Mouse (Mus musculus): Measurements from ENCODE around the gene Nuak1. TPM values are rescaled to one million over a fixed set of nuclear protein-coding genes. Genes with fewer than 3 reads are reported as not detected.
"Not testable (repeated sequence)": the region's sequence is repeated elsewhere in the genome, so short reads cannot be mapped to it uniquely, and the experiment has no call there.

Nuak1 gene
- 4.8 TPM in 2 replicates for polyA plus RNA-seq (2014; fragmentation: Nextera tagmentation; extraction: Ambion mirVana)

DNA sequence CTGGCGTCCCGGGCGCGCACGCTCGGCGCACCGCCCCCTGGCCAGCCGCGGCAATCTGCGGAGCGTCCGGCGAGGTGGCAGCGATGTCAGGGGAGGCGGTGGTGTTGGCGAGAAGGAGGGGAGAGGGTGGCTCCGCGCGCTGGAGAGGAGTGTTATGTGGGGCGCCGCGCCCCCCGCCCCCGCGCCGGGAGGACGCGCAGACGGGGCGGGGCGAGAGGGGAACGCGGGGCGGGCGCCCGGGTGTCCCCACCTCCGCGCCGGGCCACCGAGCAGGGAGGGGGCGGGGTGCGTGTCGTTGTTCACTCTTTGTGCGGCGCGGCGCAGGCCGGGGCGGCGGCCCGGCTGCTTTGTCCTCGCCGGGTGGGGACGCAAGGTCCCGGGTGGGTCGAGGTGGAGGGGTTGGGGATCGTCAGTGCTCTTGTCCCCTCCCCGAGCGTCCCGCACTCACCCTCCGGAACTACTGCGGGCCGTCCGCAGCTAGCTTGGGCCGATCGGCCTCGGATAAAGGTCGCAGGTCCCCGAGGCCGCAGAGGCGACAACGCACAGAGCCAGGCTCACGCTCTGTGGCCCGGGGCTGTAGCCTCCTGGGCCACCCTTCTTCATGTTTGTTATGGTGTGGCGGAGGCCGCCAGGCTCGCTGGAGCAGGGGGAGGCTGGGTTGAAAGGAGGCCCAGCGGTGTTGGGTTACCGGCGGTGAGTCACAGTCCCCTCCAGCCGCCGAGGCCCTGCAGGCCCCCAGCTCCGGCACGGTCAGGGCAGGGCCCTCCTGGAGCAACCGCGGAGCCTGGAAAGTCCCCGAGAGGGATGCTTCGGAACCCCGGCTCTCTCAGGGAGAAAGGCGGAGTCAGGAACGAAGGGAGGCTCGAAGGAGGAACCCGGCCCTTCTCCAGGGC is at the start of gene Nuak1:
Gene Nuak1, minus strand, starts transcription at position 57 of the 893 bp plus-strand sequence.
- Histone ChIP-seq H3K36me3 (ENCODE audit: control insufficient read depth, insufficient read depth, low read length) (no peaks in the 10 kb centered on the region), H3K9me3 (ENCODE audit: control insufficient read depth, low read length) (no peaks in the 10 kb centered on the region), H3K4me3 (ENCODE audit: low read depth, low read length) (peak within 1 kb of the TSS; percentile 75), H3K27ac (ENCODE audit: low read depth, low read length) (peak within 1 kb of the TSS; percentile 95), H3K4me1 (ENCODE audit: control insufficient read depth, insufficient read depth, low read length) (peaks cover 58% of the 10 kb centered on the region), H3K27me3 (ENCODE audit: control insufficient read depth, insufficient read depth, low read length) (no peaks in the 10 kb centered on the region), H3K4me2 (peak within 1 kb of the TSS; percentile 92), H3K9ac (ENCODE audit: low read length) (peak within 1 kb of the TSS; percentile 100)
- DNase-seq (ENCODE audit: low spot score, missing footprints) = peak; percentile 98
- under 1% methylated on average over 78 of the region's 94 CpGs for WGBS
- ATAC-seq (ENCODE audit: low FRiP score) = peak; percentile 90

DNA sequence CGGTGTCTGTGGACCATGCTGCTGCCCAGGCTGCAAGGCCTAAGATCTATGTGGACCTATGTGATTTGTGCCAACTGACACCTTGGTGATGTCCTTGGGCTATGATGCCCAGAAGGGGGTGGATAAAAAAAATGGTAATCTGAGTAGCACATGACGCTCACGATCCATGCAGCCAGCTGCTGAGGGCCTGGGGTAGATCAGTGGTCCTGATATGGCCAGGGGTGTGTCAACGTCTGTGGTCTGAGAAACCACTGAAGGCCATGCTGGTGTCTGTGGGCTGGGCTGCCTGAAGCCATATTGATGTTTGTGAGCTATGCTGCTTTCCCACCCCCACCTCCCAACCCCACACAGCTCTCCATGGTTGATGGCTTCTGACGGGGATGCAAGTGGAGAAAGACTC is 49.7 kb upstream of the Nuak1 start:
- Histone ChIP-seq H3K9ac (ENCODE audit: low read length) (no peak overlapping the region), H3K9me3 (ENCODE audit: control insufficient read depth, low read length) (no peaks in the 10 kb centered on the region), H3K4me2 (no peak overlapping the region), H3K36me3 (ENCODE audit: control insufficient read depth, insufficient read depth, low read length) (no peaks in the 10 kb centered on the region), H3K27ac (ENCODE audit: low read depth, low read length) (no peak overlapping the region), H3K4me1 (ENCODE audit: control insufficient read depth, insufficient read depth, low read length) (no peaks in the 10 kb centered on the region), H3K27me3 (ENCODE audit: control insufficient read depth, insufficient read depth, low read length) (no peaks in the 10 kb centered on the region), H3K4me3 (ENCODE audit: low read depth, low read length) (no peak overlapping the region)
- ATAC-seq (ENCODE audit: low FRiP score) = no peak
- WGBS = 89% methylated on average over 5 of the region's 5 CpGs
- no peak for DNase-seq (ENCODE audit: low spot score, missing footprints)

DNA sequence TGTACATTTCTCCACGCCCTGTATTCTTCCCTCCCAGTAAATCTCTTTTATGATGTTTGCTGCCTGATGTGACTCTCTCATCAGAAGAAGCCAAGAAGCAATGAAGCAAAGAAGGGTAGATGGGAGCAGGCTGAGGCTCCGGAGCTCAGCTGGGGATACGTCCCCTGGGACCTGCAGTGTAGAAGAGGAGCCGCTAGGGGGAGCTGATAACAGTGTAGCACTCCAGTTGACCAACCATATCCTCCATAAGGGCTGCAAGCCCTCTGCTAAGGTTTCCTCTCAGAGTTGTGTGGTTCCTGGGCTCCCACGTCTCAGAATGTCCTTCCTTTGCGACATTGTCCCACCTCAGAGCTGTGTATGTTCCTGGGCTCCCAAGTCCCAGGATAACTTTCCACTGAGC is 47.9 kb upstream of the Nuak1 start:
- H3K27ac ChIP-seq (ENCODE audit: low read depth, low read length) = no peak overlapping the region
- H3K4me2 ChIP-seq = no peak overlapping the region
- no peak for DNase-seq (ENCODE audit: low spot score, missing footprints)
- no peak overlapping the region for H3K4me3 ChIP-seq (ENCODE audit: low read depth, low read length)
- no peak overlapping the region for H3K9ac ChIP-seq (ENCODE audit: low read length)
- H3K9me3 ChIP-seq (ENCODE audit: control insufficient read depth, low read length) = no peaks in the 10 kb centered on the region
- 35% methylated on average over 6 of the region's 6 CpGs for WGBS
- ATAC-seq (ENCODE audit: low FRiP score) = no peak
- H3K4me1 ChIP-seq (ENCODE audit: control insufficient read depth, insufficient read depth, low read length) = no peaks in the 10 kb centered on the region
- no peaks in the 10 kb centered on the region for H3K27me3 ChIP-seq (ENCODE audit: control insufficient read depth, insufficient read depth, low read length)
- no peaks in the 10 kb centered on the region for H3K36me3 ChIP-seq (ENCODE audit: control insufficient read depth, insufficient read depth, low read length)

DNA sequence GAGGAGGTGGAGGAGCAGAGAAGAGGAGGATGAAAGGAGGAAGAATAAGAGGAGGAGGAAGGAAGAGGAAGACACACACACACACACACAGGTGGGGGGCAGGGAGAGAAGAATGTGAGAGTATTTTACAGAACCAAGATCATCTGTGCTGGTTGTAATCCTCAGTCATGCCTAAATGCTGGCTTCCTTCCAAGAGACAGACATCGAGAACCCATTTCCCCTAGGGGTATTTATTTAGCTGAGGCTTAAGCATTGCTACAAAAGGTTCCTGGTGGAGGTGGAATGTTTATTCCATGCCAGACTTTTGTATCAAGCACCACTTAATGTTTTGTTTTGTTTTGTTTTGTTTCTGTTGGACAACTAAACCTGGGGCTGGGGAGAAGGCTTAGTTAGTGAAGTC is 44.3 kb upstream of the Nuak1 start:
- Histone ChIP-seq H3K9me3 (ENCODE audit: control insufficient read depth, low read length) (no peaks in the 10 kb centered on the region), H3K27ac (ENCODE audit: low read depth, low read length) (no peak overlapping the region), H3K9ac (ENCODE audit: low read length) (no peak overlapping the region), H3K4me3 (ENCODE audit: low read depth, low read length) (no peak overlapping the region), H3K27me3 (ENCODE audit: control insufficient read depth, insufficient read depth, low read length) (no peaks in the 10 kb centered on the region), H3K4me1 (ENCODE audit: control insufficient read depth, insufficient read depth, low read length) (no peaks in the 10 kb centered on the region), H3K4me2 (no peak overlapping the region), H3K36me3 (ENCODE audit: control insufficient read depth, insufficient read depth, low read length) (no peaks in the 10 kb centered on the region)
- DNase-seq (ENCODE audit: low spot score, missing footprints) (no peak), ATAC-seq (ENCODE audit: low FRiP score) (no peak)
- 78% methylated on average over 1 of the region's 1 CpGs for WGBS

DNA sequence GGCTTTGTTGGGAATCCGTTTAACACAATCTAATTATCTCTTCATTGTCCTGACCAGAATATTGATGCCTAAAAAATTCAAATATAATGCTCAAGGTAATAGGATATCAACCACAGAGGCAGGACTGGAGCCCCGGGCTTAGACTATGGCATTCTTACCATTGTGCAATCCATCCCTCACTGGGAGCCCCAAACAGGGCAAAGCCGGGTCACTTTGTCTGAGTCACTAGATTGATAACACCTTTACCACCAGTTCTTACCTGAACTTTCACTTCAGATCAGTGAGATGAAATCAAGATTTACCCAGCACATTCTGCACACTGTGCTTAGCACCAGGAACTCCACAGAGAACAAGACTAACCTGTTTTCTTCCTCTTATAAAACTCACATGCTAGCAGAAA is 43.2 kb upstream of the Nuak1 start:
- Histone ChIP-seq H3K27me3 (ENCODE audit: control insufficient read depth, insufficient read depth, low read length) (no peaks in the 10 kb centered on the region), H3K9ac (ENCODE audit: low read length) (no peak overlapping the region), H3K36me3 (ENCODE audit: control insufficient read depth, insufficient read depth, low read length) (no peaks in the 10 kb centered on the region), H3K9me3 (ENCODE audit: control insufficient read depth, low read length) (no peaks in the 10 kb centered on the region), H3K4me3 (ENCODE audit: low read depth, low read length) (no peak overlapping the region), H3K4me1 (ENCODE audit: control insufficient read depth, insufficient read depth, low read length) (peaks cover 5% of the 10 kb centered on the region), H3K4me2 (no peak overlapping the region), H3K27ac (ENCODE audit: low read depth, low read length) (no peak overlapping the region)
- no peak for ATAC-seq (ENCODE audit: low FRiP score)
- DNase-seq (ENCODE audit: low spot score, missing footprints) = no peak
- 82% methylated on average over 3 of the region's 3 CpGs for WGBS

DNA sequence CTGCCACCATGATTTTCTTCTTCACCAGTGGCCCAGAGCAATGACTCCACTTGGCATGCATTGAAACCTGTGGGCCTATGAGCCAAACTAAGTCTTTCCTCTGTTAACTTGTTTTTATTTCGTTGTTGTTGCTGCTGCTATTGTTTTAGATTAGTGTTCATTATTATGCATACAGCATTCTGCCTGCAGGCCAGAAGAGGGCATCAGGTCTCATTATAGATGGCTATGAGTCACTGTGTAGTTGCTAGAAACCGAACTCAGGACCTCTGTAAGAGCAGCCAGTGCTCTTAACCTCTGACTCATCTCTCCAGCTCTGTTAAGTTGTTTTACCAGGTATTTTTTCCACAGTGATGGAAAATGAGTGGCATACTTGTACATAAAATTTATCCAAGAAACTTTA is 42.7 kb upstream of the Nuak1 start:
- WGBS = 89% methylated on average over 2 of the region's 2 CpGs
- H3K9me3 ChIP-seq (ENCODE audit: control insufficient read depth, low read length) = no peaks in the 10 kb centered on the region
- H3K4me1 ChIP-seq (ENCODE audit: control insufficient read depth, insufficient read depth, low read length) = peaks cover 10% of the 10 kb centered on the region
- no peaks in the 10 kb centered on the region for H3K36me3 ChIP-seq (ENCODE audit: control insufficient read depth, insufficient read depth, low read length)
- no peak overlapping the region for H3K27ac ChIP-seq (ENCODE audit: low read depth, low read length)
- no peak overlapping the region for H3K9ac ChIP-seq (ENCODE audit: low read length)
- no peak overlapping the region for H3K4me2 ChIP-seq
- no peaks in the 10 kb centered on the region for H3K27me3 ChIP-seq (ENCODE audit: control insufficient read depth, insufficient read depth, low read length)
- no peak overlapping the region for H3K4me3 ChIP-seq (ENCODE audit: low read depth, low read length)
- ATAC-seq (ENCODE audit: low FRiP score) (no peak), DNase-seq (ENCODE audit: low spot score, missing footprints) (no peak)

DNA sequence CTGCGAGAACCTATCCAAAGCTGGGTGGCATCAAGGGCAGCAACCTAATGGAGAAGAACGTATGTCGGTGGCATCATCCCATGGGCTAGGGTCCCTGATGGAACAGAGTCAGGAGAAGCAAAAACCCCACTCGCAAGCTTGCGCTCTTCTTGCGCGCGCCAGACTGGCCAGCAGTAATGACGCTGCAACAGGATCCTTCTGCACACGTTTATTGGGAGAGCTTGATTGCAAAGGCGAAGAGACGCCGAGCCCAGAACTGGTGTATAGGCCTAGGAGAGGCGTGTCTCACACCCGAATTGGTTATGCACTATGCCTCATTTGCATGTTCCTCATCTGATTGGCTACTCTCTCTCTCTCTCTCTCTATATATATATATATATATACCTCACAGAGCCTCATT is 42.0 kb upstream of the Nuak1 start:
- H3K27me3 ChIP-seq (ENCODE audit: control insufficient read depth, insufficient read depth, low read length); H3K36me3 ChIP-seq (ENCODE audit: control insufficient read depth, insufficient read depth, low read length); H3K9ac ChIP-seq (ENCODE audit: low read length); H3K4me2 ChIP-seq; DNase-seq (ENCODE audit: low spot score, missing footprints); H3K27ac ChIP-seq (ENCODE audit: low read depth, low read length); H3K9me3 ChIP-seq (ENCODE audit: control insufficient read depth, low read length); H3K4me3 ChIP-seq (ENCODE audit: low read depth, low read length); ATAC-seq (ENCODE audit: low FRiP score): not testable (repeated sequence)
- 95% methylated on average over 15 of the region's 15 CpGs for WGBS
- peaks cover 15% of the 10 kb centered on the region for H3K4me1 ChIP-seq (ENCODE audit: control insufficient read depth, insufficient read depth, low read length)

DNA sequence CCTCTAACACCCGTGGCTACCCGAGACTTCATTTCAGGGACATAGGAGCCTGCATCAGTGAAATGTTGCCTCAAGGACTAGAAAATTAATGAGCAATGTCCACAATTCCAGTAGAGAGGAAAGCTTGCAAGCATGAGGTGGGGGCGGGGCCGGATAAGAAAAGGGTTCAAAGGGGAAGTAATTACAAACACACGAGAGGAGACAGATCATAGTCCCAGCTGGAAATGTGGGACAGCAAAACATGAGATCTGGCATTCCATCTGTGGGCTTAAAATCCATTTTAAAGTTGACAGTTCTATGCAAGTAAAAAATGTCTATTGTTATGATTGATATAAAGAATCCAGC is 40.9 kb upstream of the Nuak1 start:
- no peak overlapping the region for H3K27ac ChIP-seq (ENCODE audit: low read depth, low read length)
- 79% methylated on average over 5 of the region's 5 CpGs for WGBS

DNA sequence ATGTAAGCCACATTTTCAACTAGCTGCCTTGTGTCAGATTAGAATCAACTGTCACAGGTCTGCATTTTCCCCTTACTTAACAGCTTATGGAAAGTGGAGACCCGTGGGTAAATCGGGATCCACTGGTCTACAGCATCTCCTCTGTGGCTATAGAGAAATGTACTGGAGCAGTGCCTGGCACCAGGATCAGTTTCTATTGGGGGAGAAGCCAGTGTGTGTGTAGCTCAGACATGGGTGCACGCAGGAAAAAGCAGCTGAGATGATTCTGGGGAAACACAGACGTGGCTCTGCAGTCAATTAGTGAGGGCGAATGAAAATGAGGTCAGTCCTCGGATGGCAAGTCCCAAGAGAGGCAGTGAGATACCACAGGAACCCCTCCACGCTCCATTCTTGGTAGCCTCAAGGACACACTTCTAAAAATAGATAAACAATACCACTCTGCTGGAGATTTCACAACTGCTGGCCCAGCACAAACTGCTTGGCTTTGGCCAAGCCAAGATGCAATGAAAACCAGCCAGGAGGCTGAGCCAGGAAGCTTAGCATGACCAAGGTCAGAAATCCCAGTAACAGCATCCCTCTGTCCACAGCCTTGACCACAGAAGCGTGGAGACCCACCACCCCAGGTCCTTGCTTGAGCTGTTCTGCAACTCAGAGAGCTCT is 40.4 kb upstream of the Nuak1 start:
- WGBS = 71% methylated on average over 8 of the region's 8 CpGs
- Histone ChIP-seq H3K27ac (ENCODE audit: low read depth, low read length) (no peak overlapping the region), H3K27me3 (ENCODE audit: control insufficient read depth, insufficient read depth, low read length) (no peaks in the 10 kb centered on the region), H3K9me3 (ENCODE audit: control insufficient read depth, low read length) (no peaks in the 10 kb centered on the region), H3K36me3 (ENCODE audit: control insufficient read depth, insufficient read depth, low read length) (no peaks in the 10 kb centered on the region), H3K4me1 (ENCODE audit: control insufficient read depth, insufficient read depth, low read length) (peaks cover 25% of the 10 kb centered on the region), H3K4me3 (ENCODE audit: low read depth, low read length) (no peak overlapping the region), H3K9ac (ENCODE audit: low read length) (no peak overlapping the region), H3K4me2 (no peak overlapping the region)
- ATAC-seq (ENCODE audit: low FRiP score) = no peak
- no peak for DNase-seq (ENCODE audit: low spot score, missing footprints)

More for the DNA sequence above, 40.9 kb upstream of the Nuak1 start:
- Histone ChIP-seq H3K4me1 (ENCODE audit: control insufficient read depth, insufficient read depth, low read length) (peaks cover 23% of the 10 kb centered on the region), H3K4me2 (no peak overlapping the region), H3K9ac (ENCODE audit: low read length) (no peak overlapping the region), H3K36me3 (ENCODE audit: control insufficient read depth, insufficient read depth, low read length) (no peaks in the 10 kb centered on the region), H3K27me3 (ENCODE audit: control insufficient read depth, insufficient read depth, low read length) (no peaks in the 10 kb centered on the region), H3K4me3 (ENCODE audit: low read depth, low read length) (no peak overlapping the region), H3K9me3 (ENCODE audit: control insufficient read depth, low read length) (no peaks in the 10 kb centered on the region)
- DNase-seq (ENCODE audit: low spot score, missing footprints) = no peak
- ATAC-seq (ENCODE audit: low FRiP score) = no peak
